Mouse (Mus musculus) thymus, postnatal 14 days (tissue): ENCODE results near the gene Srgap3.

Source experiments
- DNase-seq: peaks from one replicate; pipeline ENCODE4 v3.0.0; 2021

The Srgap3 gene

GRCm38 (mm10) chr6:112949220-112949619, 2.2 kb upstream of the Srgap3 start:
- DNase-seq: no peak

- no peak for DNase-seq
Measured at GRCm38 (mm10) chr6:112948416-112948815, 1.4 kb upstream of the Srgap3 start.

- no peak for DNase-seq
Measured at GRCm38 (mm10) chr6:112946021-112946811, 850 bp downstream of the Srgap3 start.

- peak; percentile 14 for DNase-seq
Measured at GRCm38 (mm10) chr6:112945181-112945751, 1.8 kb downstream of the Srgap3 start.

- no peak for DNase-seq
Measured at GRCm38 (mm10) chr6:112943596-112944245, 3.3 kb downstream of the Srgap3 start.

- no peak for DNase-seq
Measured at GRCm38 (mm10) chr6:112939281-112939680, 7.8 kb downstream of the Srgap3 start.

- no peak for DNase-seq
Measured at GRCm38 (mm10) chr6:112937791-112938190, 9.3 kb downstream of the Srgap3 start.

- no peak for DNase-seq
Measured at GRCm38 (mm10) chr6:112934501-112934900, 12.6 kb downstream of the Srgap3 start.

GRCm38 (mm10) chr6:112932611-112933010, 14.5 kb downstream of the Srgap3 start:
- DNase-seq: no peak

GRCm38 (mm10) chr6:112930011-112930451, 17.0 kb downstream of the Srgap3 start:
- no peak for DNase-seq

- DNase-seq: no peak
Measured at GRCm38 (mm10) chr6:112929291-112929984, 17.6 kb downstream of the Srgap3 start.

- no peak for DNase-seq
Measured at GRCm38 (mm10) chr6:112928841-112929240, 18.2 kb downstream of the Srgap3 start.

- DNase-seq: no peak
Measured at GRCm38 (mm10) chr6:112927341-112927740, 19.7 kb downstream of the Srgap3 start.

GRCm38 (mm10) chr6:112926011-112926410, 21.1 kb downstream of the Srgap3 start:
- DNase-seq: no peak

- DNase-seq: peak; percentile 6
Measured at GRCm38 (mm10) chr6:112925234-112925975, 21.7 kb downstream of the Srgap3 start.

GRCm38 (mm10) chr6:112924606-112925141, 22.4 kb downstream of the Srgap3 start:
- DNase-seq: no peak

GRCm38 (mm10) chr6:112920619-112921195, 26.4 kb downstream of the Srgap3 start:
- no peak for DNase-seq

- no peak for DNase-seq
Measured at GRCm38 (mm10) chr6:112917717-112918116, 29.3 kb downstream of the Srgap3 start.

GRCm38 (mm10) chr6:112916243-112916642, 30.8 kb downstream of the Srgap3 start:
- no peak for DNase-seq

GRCm38 (mm10) chr6:112912552-112912951, 34.5 kb downstream of the Srgap3 start:
- no peak for DNase-seq

- DNase-seq: no peak
Measured at GRCm38 (mm10) chr6:112909711-112910110, 37.4 kb downstream of the Srgap3 start.
